Mouse (Mus musculus) bone marrow macrophage, adult 2 months (primary cell): ENCODE data around the gene Ect2.

Experiments used
- CTCF ChIP-seq: IDR thresholded peaks from 2 replicates; pipeline ENCODE4 v1.5.1; 2012; ENCODE audit warnings: low read depth, mild to moderate bottlenecking, low read length, moderate library complexity
- POLR2A ChIP-seq: IDR thresholded peaks from 2 replicates; pipeline ENCODE4 v1.6.1; 2012; ENCODE audit warnings: mild to moderate bottlenecking, low read depth, low read length, borderline replicate concordance

DNA sequence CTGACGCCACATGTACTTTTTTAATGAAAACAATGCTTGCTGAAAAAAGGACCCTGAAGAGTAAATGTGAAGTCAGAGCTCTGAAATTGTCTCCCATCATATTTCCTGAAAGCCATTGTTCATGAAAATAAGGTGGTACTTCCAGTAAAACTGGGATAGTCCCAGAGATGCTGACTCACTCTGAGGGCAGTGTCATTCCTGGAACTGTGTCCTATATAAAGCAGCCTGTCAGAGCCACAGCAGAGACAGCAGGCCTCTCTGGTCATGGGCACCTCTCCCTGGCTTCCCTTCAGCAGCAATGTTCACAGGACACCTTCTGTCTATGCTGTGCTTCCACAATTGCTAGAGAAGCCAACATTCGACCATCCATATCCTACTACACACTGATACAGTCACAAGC is 98.9 kb downstream of the Ect2 start:
- TF ChIP-seq CTCF, result no peak
- TF ChIP-seq POLR2A, result no peak
